8 mouse cellular contexts compared by ENCODE assay signal in the genomic region with DNA sequence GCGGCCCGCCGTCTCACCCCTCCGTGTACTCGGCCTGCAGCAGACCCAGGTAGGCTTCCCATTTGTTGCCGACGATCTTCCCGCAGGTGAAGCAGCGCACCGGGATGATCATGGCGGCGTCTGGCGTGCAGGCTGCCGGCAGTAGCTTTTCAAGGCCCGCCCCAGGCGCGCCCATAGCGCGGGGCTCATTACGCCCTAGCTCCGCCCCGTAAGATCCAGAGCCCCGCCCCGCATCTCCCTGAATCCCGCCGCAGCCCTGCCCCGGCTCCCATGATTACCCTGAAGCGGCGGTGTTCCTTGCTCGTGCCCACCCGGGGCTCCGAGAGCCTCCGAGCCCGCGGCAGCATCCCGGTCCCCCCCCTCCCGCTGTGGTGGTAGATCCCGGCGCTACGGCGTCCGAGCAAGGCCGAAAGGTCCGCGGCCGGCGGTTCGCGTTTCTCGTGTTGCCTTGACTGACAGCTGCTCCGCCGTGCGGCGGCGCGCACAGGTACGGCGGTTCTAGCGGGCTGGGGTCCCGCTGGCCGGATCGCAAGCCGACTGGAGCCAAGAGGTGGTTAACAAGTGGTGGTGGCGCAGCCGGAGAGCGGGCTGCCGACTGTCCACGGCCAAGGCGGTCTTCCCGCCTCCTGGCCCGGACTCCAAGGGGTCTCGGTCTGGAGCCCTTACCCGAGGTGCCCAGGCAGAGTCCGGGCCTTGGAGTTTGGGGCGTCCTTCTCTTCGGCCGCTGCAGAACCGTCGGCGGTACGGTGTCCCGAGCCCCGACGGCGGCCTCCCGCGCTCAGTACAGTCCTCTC. TPM values are rescaled to one million over a fixed set of nuclear protein-coding genes. Genes with fewer than 3 reads are reported as not detected.
A peak's percentile ranks its signal among the peaks of the same experiment; 100 is the strongest.
DNase-seq lines count a peak whose midpoint lies in the region; ATAC-seq and TF ChIP-seq lines count a peak whose summit lies in the region.

Gene Polr2l, minus strand, starts transcription at position 122 of the 794 bp plus-strand sequence.
Gene Tspan4, plus strand, starts transcription at position 230 of the 794 bp plus-strand sequence.

- peak; percentile 71; the same call in 1 of the 2 replicates for TF ChIP-seq POLR2A in bone marrow, adult 2 months (IDR thresholded peaks at IDR 0.05; ENCODE audit: borderline replicate concordance, control insufficient read depth, low read depth, low read length)

- WGBS in bone marrow, adult 2 months, result under 1% methylated on average over 87 of the region's 87 CpGs
- under 1% methylated on average over 45 of the region's 87 CpGs for WGBS in embryonic facial prominence, embryonic 14.5 days
- under 1% methylated on average over 81 of the region's 87 CpGs for WGBS in kidney, embryonic 14.5 days
- WGBS in liver, embryonic 12.5 days (ENCODE audit: insufficient replicate concordance), result under 1% methylated on average over 86 of the region's 87 CpGs

- H3K27ac ChIP-seq in bone marrow, adult 2 months (ENCODE audit: control insufficient read depth, insufficient read depth, low read depth, low read length, poor library complexity), result peak within 1 kb of the TSS; percentile 80
- H3K27ac ChIP-seq in embryonic facial prominence, embryonic 14.5 days (replicated peaks; ENCODE audit: low read depth, low read length), result peak within 1 kb of the TSS; percentile 93
- peak within 1 kb of the TSS; percentile 95 for H3K27ac ChIP-seq in kidney, embryonic 14.5 days (ENCODE audit: low read depth, low read length)
- peak within 1 kb of the TSS; percentile 89 for H3K27ac ChIP-seq in liver, embryonic 12.5 days

- peaks cover 26% of the 10 kb centered on the region for H3K36me3 ChIP-seq in embryonic facial prominence, embryonic 14.5 days (ENCODE audit: control insufficient read depth, insufficient read depth, low read length)
- peaks cover 26% of the 10 kb centered on the region for H3K36me3 ChIP-seq in kidney, embryonic 14.5 days (ENCODE audit: control insufficient read depth, insufficient read depth, low read length)
- H3K36me3 ChIP-seq in liver, embryonic 12.5 days, result peaks cover 31% of the 10 kb centered on the region
- peaks cover 1% of the 10 kb centered on the region for H3K36me3 ChIP-seq in splenic B cell, adult 2 months (ENCODE audit: control insufficient read depth, insufficient read depth, low read length, poor library complexity, severe bottlenecking)

- no peaks in the 10 kb centered on the region for H3K9me3 ChIP-seq in embryonic facial prominence, embryonic 14.5 days (ENCODE audit: control insufficient read depth, low read length)
- H3K9me3 ChIP-seq in kidney, embryonic 14.5 days (ENCODE audit: control insufficient read depth, low read length), result no peaks in the 10 kb centered on the region
- H3K9me3 ChIP-seq in liver, embryonic 12.5 days (replicated peaks), result no peaks in the 10 kb centered on the region

- peak within 1 kb of the TSS; percentile 93 for H3K4me2 ChIP-seq in embryonic facial prominence, embryonic 14.5 days (ENCODE audit: low read depth, low read length)
- peak within 1 kb of the TSS; percentile 90 for H3K4me2 ChIP-seq in kidney, embryonic 14.5 days (replicated peaks; ENCODE audit: low read depth, low read length)
- H3K4me2 ChIP-seq in liver, embryonic 12.5 days, result peak within 1 kb of the TSS; percentile 98

- peak within 1 kb of the TSS; percentile 77 for H3K4me3 ChIP-seq in bone marrow, adult 2 months (replicated peaks; ENCODE audit: control insufficient read depth, low read depth, low read length)
- H3K4me3 ChIP-seq in embryonic facial prominence, embryonic 14.5 days (ENCODE audit: low read depth, low read length), result peak within 1 kb of the TSS; percentile 81
- peak within 1 kb of the TSS; percentile 85 for H3K4me3 ChIP-seq in kidney, embryonic 14.5 days (ENCODE audit: low read length)
- H3K4me3 ChIP-seq in liver, embryonic 12.5 days, result peak within 1 kb of the TSS; percentile 77

- TF ChIP-seq CTCF in bone marrow, adult 2 months (IDR thresholded peaks at IDR 0.05; ENCODE audit: control insufficient read depth, insufficient read depth, low read length), result no peak

- H3K4me1 ChIP-seq in bone marrow, adult 2 months (ENCODE audit: control insufficient read depth, insufficient read depth, low read length), result peaks cover 7% of the 10 kb centered on the region
- peaks cover 37% of the 10 kb centered on the region for H3K4me1 ChIP-seq in embryonic facial prominence, embryonic 14.5 days (ENCODE audit: control insufficient read depth, insufficient read depth, low read length)
- H3K4me1 ChIP-seq in kidney, embryonic 14.5 days (ENCODE audit: control insufficient read depth, insufficient read depth, low read length), result peaks cover 40% of the 10 kb centered on the region
- peaks cover 62% of the 10 kb centered on the region for H3K4me1 ChIP-seq in liver, embryonic 12.5 days

- H3K9ac ChIP-seq in embryonic facial prominence, embryonic 14.5 days (ENCODE audit: low read depth, low read length), result peak within 1 kb of the TSS; percentile 87
- peak within 1 kb of the TSS; percentile 87 for H3K9ac ChIP-seq in kidney, embryonic 14.5 days (ENCODE audit: low read depth, low read length)
- peak within 1 kb of the TSS; percentile 84 for H3K9ac ChIP-seq in liver, embryonic 12.5 days

- H3K27me3 ChIP-seq in embryonic facial prominence, embryonic 14.5 days (replicated peaks; ENCODE audit: control insufficient read depth, insufficient read depth, low read length), result peaks cover 3% of the 10 kb centered on the region; the same call in 1 of the 2 replicates
- no peaks in the 10 kb centered on the region for H3K27me3 ChIP-seq in kidney, embryonic 14.5 days (ENCODE audit: control insufficient read depth, insufficient read depth, low read length)
- no peaks in the 10 kb centered on the region for H3K27me3 ChIP-seq in liver, embryonic 12.5 days (replicated peaks)
- no peaks in the 10 kb centered on the region for H3K27me3 ChIP-seq in splenic B cell, adult 2 months (ENCODE audit: control insufficient read depth, insufficient read depth, low read length, poor library complexity, severe bottlenecking)

- peak; percentile 86 to 90 for DNase-seq in B cell, adult 2 months
- peak; percentile 93 for DNase-seq in embryonic facial prominence, embryonic 14.5 days (ENCODE audit: low spot score)
- peak; percentile 85 to 87 for DNase-seq in heart, adult 9 months (ENCODE audit: low spot score in 2 of 2)
- peak; percentile 93 for DNase-seq in naive thymus-derived CD4-positive, alpha-beta T cell, adult 2 months (ENCODE audit: low read depth)
- peak; percentile 88 for DNase-seq in splenic B cell, adult 2 months (ENCODE audit: low read depth, low spot score)

- ATAC-seq in embryonic facial prominence, embryonic 14.5 days (ENCODE audit: low read depth), result peak; percentile 81
- ATAC-seq in kidney, embryonic 14.5 days (ENCODE audit: low FRiP score, low TSS enrichment), result peak; percentile 65
- ATAC-seq in liver, embryonic 12.5 days, result peak; percentile 78

RNA-seq across cellular contexts. Expression of gene Polr2l, which starts in this region (rescaled TPM):
- polyA plus RNA-seq in bone marrow, adult 2 months (2011; ENCODE audit: insufficient read depth, insufficient read length, low replicate concordance, missing spikeins), result 5.0 and 7.9 TPM in 2 replicates
- 59.3 and 65.2 TPM in 2 replicates for polyA plus RNA-seq in embryonic facial prominence, embryonic 14.5 days (2014; fragmentation: Nextera tagmentation; extraction: Ambion mirVana)
- polyA plus RNA-seq in kidney, embryonic 14.5 days (2014; fragmentation: Nextera tagmentation; extraction: Ambion mirVana), result 77.9 and 85.5 TPM in 2 replicates
- polyA plus RNA-seq in liver, embryonic 12.5 days (2016; fragmentation: Nextera tagmentation; extraction: Ambion mirVana), result 74.6 and 76.1 TPM in 2 replicates

RNA-seq across cellular contexts. Expression of gene Tspan4, which starts in this region (rescaled TPM):
- 13.2 and 16.4 TPM in 2 replicates for polyA plus RNA-seq in bone marrow, adult 2 months (2011; ENCODE audit: insufficient read depth, insufficient read length, low replicate concordance, missing spikeins)
- polyA plus RNA-seq in embryonic facial prominence, embryonic 14.5 days (2014; fragmentation: Nextera tagmentation; extraction: Ambion mirVana), result 85.1 and 86.2 TPM in 2 replicates
- polyA plus RNA-seq in kidney, embryonic 14.5 days (2014; fragmentation: Nextera tagmentation; extraction: Ambion mirVana), result 71.9 and 90.2 TPM in 2 replicates
- polyA plus RNA-seq in liver, embryonic 12.5 days (2016; fragmentation: Nextera tagmentation; extraction: Ambion mirVana), result 56.1 and 60.9 TPM in 2 replicates

Comparison
In these comparisons a context has a peak if more than half of its experiments do, and no peak if none do; other contexts are left out.
1. Peak in every context shown above with its lines: DNase-seq, ATAC-seq, H3K4me3 ChIP-seq and H3K27ac ChIP-seq.